Mouse (Mus musculus) brain, adult 2 months (tissue): ENCODE measurements at regions not wholly inside any gene's neighbourhood (a gene's known extent, or its start where the extent isn't known, plus 50 kb on each side); places are given as distances from the start of the nearest gene placed in this dataset.
"Not testable (repeated sequence)": the region's sequence is repeated elsewhere in the genome, so short reads cannot be mapped to it uniquely, and the experiment has no call there.

ENCODE experiments used
- DNase-seq: peaks from one replicate; pipeline ENCODE4 v3.0.0; 2011; ENCODE audit warnings: low read depth, low spot score

DNA sequence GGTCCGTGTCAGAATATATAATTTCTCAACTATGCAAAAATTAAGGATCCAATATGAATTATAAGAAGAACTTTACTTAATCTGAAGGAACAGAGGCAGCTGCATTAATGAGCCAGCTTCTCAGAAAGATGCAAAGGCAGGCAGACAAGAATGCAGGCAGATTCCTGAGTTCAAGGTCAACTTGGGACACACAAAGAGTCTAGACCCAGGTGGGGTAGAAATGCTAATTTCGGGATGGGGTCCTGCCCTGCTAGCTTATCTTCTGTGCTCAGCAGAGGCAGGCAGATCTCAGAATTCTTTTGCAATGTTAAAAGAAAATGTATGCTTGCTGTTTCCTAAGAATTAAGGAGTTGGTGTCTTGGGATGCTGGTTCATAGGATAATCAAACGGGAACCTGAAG lies 181.9 kb upstream of the Dlgap1 start:
- DNase-seq: no peak

GRCm38 (mm10) chr17:69821473-69821872 lies 147.4 kb upstream of the Dlgap1 start:
- peak; percentile 42 for DNase-seq

GRCm38 (mm10) chr17:69821901-69822300 lies 147.0 kb upstream of the Dlgap1 start:
- no peak for DNase-seq

DNA sequence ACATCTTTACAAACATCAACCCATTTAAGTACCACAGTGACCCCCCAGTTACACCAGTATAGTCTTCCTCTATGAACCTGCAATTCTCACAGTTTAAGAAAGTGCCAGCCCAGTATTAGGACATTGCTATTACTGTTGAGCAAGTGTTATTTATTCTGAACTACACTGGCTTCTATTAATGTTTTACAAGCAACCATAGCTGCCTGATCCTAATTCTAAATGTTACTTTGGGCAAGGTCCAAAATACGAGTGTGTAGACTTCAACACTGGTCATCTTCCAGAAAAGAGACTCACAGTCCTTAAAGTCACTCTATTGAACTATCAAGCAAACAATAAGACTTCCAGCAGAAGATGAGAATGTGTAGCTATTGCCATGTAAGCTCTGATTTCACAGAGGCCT lies 146.0 kb upstream of the Dlgap1 start:
- DNase-seq: no peak

- DNase-seq: no peak
Measured at GRCm38 (mm10) chr17:69841308-69841707, 127.6 kb upstream of the Dlgap1 start.

- no peak for DNase-seq
Measured at GRCm38 (mm10) chr17:69848306-69848705, 120.6 kb upstream of the Dlgap1 start.

- DNase-seq: no peak
Measured at GRCm38 (mm10) chr17:69850075-69850474, 118.8 kb upstream of the Dlgap1 start.

GRCm38 (mm10) chr17:69879958-69880357 lies 88.9 kb upstream of the Dlgap1 start:
- DNase-seq: not testable (repeated sequence)

GRCm38 (mm10) chr17:69893980-69894379 lies 74.9 kb upstream of the Dlgap1 start:
- peak; percentile 40 for DNase-seq
